Comparison of ENCODE assay signal across 12 mouse cellular contexts in the genomic region with DNA sequence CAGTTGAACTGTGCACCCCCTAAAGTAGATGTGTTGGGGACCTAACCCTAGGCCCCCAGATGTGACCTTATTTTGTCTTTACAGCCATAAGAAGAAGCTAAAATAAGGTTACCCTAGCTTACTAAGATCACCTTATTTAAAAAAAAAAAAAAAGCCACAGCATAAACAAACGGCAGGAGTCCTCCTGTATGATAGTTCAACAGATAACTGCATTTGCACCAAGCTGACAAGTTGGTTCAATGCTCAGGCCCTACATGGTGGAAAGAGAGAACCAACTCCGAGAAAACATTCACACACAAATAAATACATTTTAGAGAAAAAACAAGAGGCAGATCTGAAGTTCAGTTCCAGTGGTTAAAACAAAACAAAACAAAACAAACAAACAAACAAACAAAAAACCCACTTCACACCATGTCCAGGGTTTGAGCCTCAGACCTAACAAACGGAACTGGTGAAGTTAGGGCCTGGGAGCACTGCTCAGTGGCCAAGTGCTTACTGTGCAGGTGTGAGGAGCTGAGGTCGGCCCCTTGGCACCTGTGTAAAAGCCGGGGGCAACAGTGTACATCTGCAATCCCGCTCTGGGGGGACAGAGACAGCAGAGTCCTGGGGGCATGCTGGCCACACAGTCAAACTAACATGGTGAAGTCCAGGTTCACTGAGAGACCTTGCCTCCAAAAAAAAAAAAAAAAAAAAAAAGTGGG. TPM values are rescaled to one million over a fixed set of nuclear protein-coding genes. Genes with fewer than 3 reads are reported as not detected.
A peak's percentile ranks its signal among the peaks of the same experiment; 100 is the strongest.
DNase-seq lines count a peak whose midpoint lies in the region; ATAC-seq and TF ChIP-seq lines count a peak whose summit lies in the region.
"Had no signal": no experiment of that assay in that cellular context is flagged by ENCODE, and none has a peak within 500 bp of the region (broad histone marks: within the 10 kb centered on the region; RNA-seq: fewer than 3 reads in every experiment).

No protein-coding gene starts in this region.

- no peaks in the 10 kb centered on the region for H3K9me3 ChIP-seq in heart, embryonic 11.5 days (replicated peaks; ENCODE audit: control insufficient read depth, low read length)
- H3K9me3 ChIP-seq in kidney, embryonic 16.5 days (ENCODE audit: low read length) = no peaks in the 10 kb centered on the region
- peaks cover 1% of the 10 kb centered on the region; the same call in 1 of the 2 replicates for H3K9me3 ChIP-seq in G1E (replicated peaks)
- H3K9me3 ChIP-seq in liver, embryonic 13.5 days (replicated peaks) = no peaks in the 10 kb centered on the region
- H3K9me3 ChIP-seq: hindbrain, embryonic 15.5 days had no signal

- H3K36me3 ChIP-seq in heart, embryonic 11.5 days (ENCODE audit: control insufficient read depth, insufficient read depth, low read length) = no peaks in the 10 kb centered on the region
- H3K36me3 ChIP-seq in kidney, embryonic 16.5 days (ENCODE audit: insufficient read depth, low read length) = no peaks in the 10 kb centered on the region
- no peaks in the 10 kb centered on the region for H3K36me3 ChIP-seq in G1E (replicated peaks)
- no peaks in the 10 kb centered on the region for H3K36me3 ChIP-seq in liver, embryonic 13.5 days
- H3K36me3 ChIP-seq: hindbrain, embryonic 15.5 days had no signal

- ATAC-seq in heart, embryonic 11.5 days (replicated peaks; ENCODE audit: insufficient number of reproducible peaks, low FRiP score, low TSS enrichment) = no peak
- no peak for ATAC-seq in kidney, embryonic 16.5 days (ENCODE audit: low FRiP score, low TSS enrichment)
- no peak for ATAC-seq in G1E (ENCODE audit: extremely low read depth, insufficient number of reproducible peaks, low FRiP score, poor library complexity, severe bottlenecking)
- ATAC-seq in liver, embryonic 13.5 days (ENCODE audit: low read depth) = no peak
- ATAC-seq: Patski had no signal

- 53% methylated on average over 6 of the region's 6 CpGs for WGBS in heart, embryonic 11.5 days (ENCODE audit: insufficient replicate concordance)
- 63% methylated on average over 6 of the region's 6 CpGs for WGBS in kidney, embryonic 16.5 days
- 50% methylated on average over 6 of the region's 6 CpGs for WGBS in liver, embryonic 13.5 days (ENCODE audit: insufficient replicate concordance)

- peak overlapping the region; percentile 99 for H3K27ac ChIP-seq in heart, embryonic 11.5 days (ENCODE audit: low read depth, low read length)
- H3K27ac ChIP-seq in kidney, embryonic 16.5 days (ENCODE audit: low read length) = no peak overlapping the region
- peak overlapping the region; percentile 100 for H3K27ac ChIP-seq in liver, embryonic 13.5 days
- H3K27ac ChIP-seq: hindbrain, embryonic 15.5 days had no signal

- peak overlapping the region; percentile 63 for H3K9ac ChIP-seq in heart, embryonic 11.5 days (ENCODE audit: low read depth, low read length)
- no peak overlapping the region for H3K9ac ChIP-seq in kidney, embryonic 16.5 days (replicated peaks; ENCODE audit: low read length)
- H3K9ac ChIP-seq in liver, embryonic 13.5 days = peak overlapping the region; percentile 66
- H3K9ac ChIP-seq: hindbrain, embryonic 15.5 days had no signal

- DNase-seq in heart, adult 11 months = no peak
- DNase-seq in kidney, postnatal 36 days = no peak
- DNase-seq in G1E (ENCODE audit: low spot score) = no peak
- no peak for DNase-seq in liver, embryonic 13.5 days
- DNase-seq in urinary bladder, postnatal 14 days (ENCODE audit: low spot score) = no peak
- DNase-seq in retina, postnatal 1 day = no peak

- H3K27me3 ChIP-seq in heart, embryonic 11.5 days (ENCODE audit: control insufficient read depth, insufficient read depth, low read length) = no peaks in the 10 kb centered on the region
- H3K27me3 ChIP-seq in kidney, embryonic 16.5 days (ENCODE audit: insufficient read depth, low read length) = no peaks in the 10 kb centered on the region
- H3K27me3 ChIP-seq in G1E (ENCODE audit: insufficient read depth, low read length) = no peaks in the 10 kb centered on the region
- H3K27me3 ChIP-seq in liver, embryonic 13.5 days = no peaks in the 10 kb centered on the region
- H3K27me3 ChIP-seq: hindbrain, embryonic 15.5 days; Patski had no signal

- H3K4me2 ChIP-seq in heart, embryonic 11.5 days = peak overlapping the region; percentile 40
- 0 out of 2 replicates have a peak overlapping the region, but pooled peaks have one; percentile 8 for H3K4me2 ChIP-seq in kidney, embryonic 16.5 days (replicated peaks; ENCODE audit: low read depth, low read length)
- H3K4me2 ChIP-seq in liver, embryonic 13.5 days = peak overlapping the region; percentile 52
- H3K4me2 ChIP-seq: hindbrain, embryonic 15.5 days had no signal

- H3K4me1 ChIP-seq in heart, embryonic 11.5 days (ENCODE audit: control insufficient read depth, insufficient read depth, low read length) = peaks cover 47% of the 10 kb centered on the region
- H3K4me1 ChIP-seq in kidney, embryonic 16.5 days (ENCODE audit: insufficient read depth, low read length) = peaks cover 9% of the 10 kb centered on the region; the same call in 1 of the 2 replicates
- H3K4me1 ChIP-seq in G1E (ENCODE audit: insufficient read depth, low read depth, low read length) = peaks cover 75% of the 10 kb centered on the region
- H3K4me1 ChIP-seq in liver, embryonic 13.5 days (replicated peaks) = peaks cover 76% of the 10 kb centered on the region

- no peak overlapping the region for H3K4me3 ChIP-seq in heart, embryonic 11.5 days (ENCODE audit: low read depth, low read length)
- H3K4me3 ChIP-seq in kidney, embryonic 16.5 days (ENCODE audit: low read length) = no peak overlapping the region
- peak overlapping the region; percentile 62; the same call in 1 of the 2 replicates for H3K4me3 ChIP-seq in G1E (ENCODE audit: low read depth, low read length)
- peak overlapping the region; percentile 21; the same call in 1 of the 2 replicates for H3K4me3 ChIP-seq in liver, embryonic 13.5 days (replicated peaks)
- H3K4me3 ChIP-seq: hindbrain, embryonic 15.5 days had no signal

- no peak for TF ChIP-seq CTCF in G1E (IDR thresholded peaks at IDR 0.05; ENCODE audit: low read depth, low read length)

RNA-seq across cellular contexts. Expression of gene Prrc2b, which starts 18.9 kb away (rescaled TPM):
- polyA plus RNA-seq in heart, embryonic 11.5 days (2014; fragmentation: Nextera tagmentation; extraction: Ambion mirVana) = 39.3 and 40.6 TPM in 2 replicates
- 30.3 and 30.4 TPM in 2 replicates for polyA plus RNA-seq in kidney, embryonic 16.5 days (2015; fragmentation: Nextera tagmentation; extraction: Ambion mirVana)
- 147 and 160 TPM in 2 replicates for total RNA-seq in G1E (2014; fragmentation: Nextera tagmentation)
- total RNA-seq in G1E (2017) = 16.0 and 17.1 TPM in 2 replicates
- 90.5 and 103 TPM in 2 replicates for polyA plus RNA-seq in G1E (2012)
- 6.8 and 7.7 TPM in 2 replicates for polyA plus RNA-seq in liver, embryonic 13.5 days (2015; fragmentation: Nextera tagmentation; extraction: Ambion mirVana)

RNA-seq across cellular contexts. Expression of gene Plpp7, which starts 36.7 kb away (rescaled TPM):
- polyA plus RNA-seq in heart, embryonic 11.5 days (2014; fragmentation: Nextera tagmentation; extraction: Ambion mirVana) = 10.0 and 11.7 TPM in 2 replicates
- 6.8 and 7.8 TPM in 2 replicates for polyA plus RNA-seq in kidney, embryonic 16.5 days (2015; fragmentation: Nextera tagmentation; extraction: Ambion mirVana)
- total RNA-seq in G1E (2014; fragmentation: Nextera tagmentation) (not detected in 2 replicates), G1E (2017) (0.41 and 0.44 TPM in 2 replicates)
- polyA plus RNA-seq in G1E (2012) = 0.42 and 0.44 TPM in 2 replicates
- polyA plus RNA-seq in liver, embryonic 13.5 days (2015; fragmentation: Nextera tagmentation; extraction: Ambion mirVana) = 2.0 and 2.2 TPM in 2 replicates
- total RNA-seq: monocyte, adult 5-6 weeks; neutrophil, adult 5-6 weeks had no signal

RNA-seq across cellular contexts. Expression of gene Fam78a, which starts 47.4 kb away (rescaled TPM):
- polyA plus RNA-seq in heart, embryonic 11.5 days (2014; fragmentation: Nextera tagmentation; extraction: Ambion mirVana) = 43.1 and 43.7 TPM in 2 replicates
- polyA plus RNA-seq in kidney, embryonic 16.5 days (2015; fragmentation: Nextera tagmentation; extraction: Ambion mirVana) = 1.6 and 1.8 TPM in 2 replicates
- total RNA-seq in G1E (2014; fragmentation: Nextera tagmentation) (21.7 and 24.7 TPM in 2 replicates), G1E (2017) (25.3 and 27.4 TPM in 2 replicates)
- polyA plus RNA-seq in G1E (2012) = 49.2 and 54.5 TPM in 2 replicates
- polyA plus RNA-seq in liver, embryonic 13.5 days (2015; fragmentation: Nextera tagmentation; extraction: Ambion mirVana) = 10.6 and 13.0 TPM in 2 replicates

Comparison
In these comparisons a context has a peak if more than half of its experiments do, and no peak if none do; other contexts are left out.
1. H3K4me3 ChIP-seq: peak in G1E (single experiment) and liver, embryonic 13.5 days (single experiment); none in heart, embryonic 11.5 days (single experiment) and kidney, embryonic 16.5 days (single experiment).
2. Peak in every context shown above with its lines, with median percentiles within 50 percentile points of each other: H3K4me2 ChIP-seq.